Mouse (Mus musculus) ZHBTc4 (cell line): Measurements from ENCODE around the gene Zscan20.

Experiments
- DNase-seq: peaks from one replicate; pipeline ENCODE4 v3.0.0-alpha.2; 2011; ENCODE audit warnings: low read depth, low spot score

Zscan20 gene

GRCm38 (mm10) chr4:128609925-128610402 is at the start of gene Zscan20:
Gene Zscan20, minus strand, starts transcription at chr4:128610098.
- peak; percentile 99 for DNase-seq

GRCm38 (mm10) chr4:128655446-128655845 is 45.5 kb upstream of the Zscan20 start:
- no peak for DNase-seq

GRCm38 (mm10) chr4:128654505-128655381 is 44.8 kb upstream of the Zscan20 start, which contains the start of gene Phc2:
Gene Phc2, plus strand, starts transcription at chr4:128654702.
- peak; percentile 97 for DNase-seq

GRCm38 (mm10) chr4:128652584-128653298 is 42.8 kb upstream of the Zscan20 start:
- DNase-seq: no peak

GRCm38 (mm10) chr4:128651530-128651929 is 41.6 kb upstream of the Zscan20 start:
- no peak for DNase-seq

GRCm38 (mm10) chr4:128648567-128649255 is 38.8 kb upstream of the Zscan20 start:
- DNase-seq: no peak

- no peak for DNase-seq
These were observed 36.9 kb upstream of the Zscan20 start for GRCm38 (mm10) chr4:128646762-128647161.

- no peak for DNase-seq
These were observed 36.0 kb upstream of the Zscan20 start for GRCm38 (mm10) chr4:128645896-128646295.

- DNase-seq: no peak
These were observed 32.1 kb upstream of the Zscan20 start for GRCm38 (mm10) chr4:128641766-128642717.

- DNase-seq: no peak
These were observed 28.5 kb upstream of the Zscan20 start for GRCm38 (mm10) chr4:128638265-128638923.

GRCm38 (mm10) chr4:128637250-128637649 is 27.4 kb upstream of the Zscan20 start:
- no peak for DNase-seq

GRCm38 (mm10) chr4:128635894-128636585 is 26.1 kb upstream of the Zscan20 start:
- DNase-seq: peak; percentile 81

GRCm38 (mm10) chr4:128635451-128635850 is 25.6 kb upstream of the Zscan20 start:
- peak; percentile 30 for DNase-seq

GRCm38 (mm10) chr4:128621109-128621508 is 11.2 kb upstream of the Zscan20 start:
- DNase-seq: no peak

- no peak for DNase-seq
These were observed 10.7 kb upstream of the Zscan20 start for GRCm38 (mm10) chr4:128620572-128620971.

GRCm38 (mm10) chr4:128618963-128619362 is 9.1 kb upstream of the Zscan20 start:
- DNase-seq: no peak

GRCm38 (mm10) chr4:128618246-128618911 is 8.5 kb upstream of the Zscan20 start, which contains the start of gene Tlr12:
Gene Tlr12, minus strand, starts transcription at chr4:128618619.
- DNase-seq: no peak

- peak; percentile 47 for DNase-seq
These were observed 7.6 kb upstream of the Zscan20 start for GRCm38 (mm10) chr4:128617363-128618120.
